Mouse (Mus musculus): ENCODE measurements around the gene Pjvk.

Pjvk gene

GRCm38 (mm10) chr2:76672134-76672745 is 24.0 kb downstream of the Pjvk start:
- no peak for DNase-seq

GRCm38 (mm10) chr2:76672966-76673392 is 24.7 kb downstream of the Pjvk start, which contains the start of gene Fkbp7:
Gene Fkbp7, minus strand, starts transcription at chr2:76673116.
- DNase-seq, result peak; percentile 82

- peak; percentile 21 for DNase-seq
Measured at GRCm38 (mm10) chr2:76673472-76674081, 25.3 kb downstream of the Pjvk start.

GRCm38 (mm10) chr2:76674725-76675427 is 26.6 kb downstream of the Pjvk start, which contains the start of gene Plekha3:
Gene Plekha3, plus strand, starts transcription at chr2:76675281.
- DNase-seq, result peak; percentile 81

GRCm38 (mm10) chr2:76675451-76675850 is 27.2 kb downstream of the Pjvk start:
- DNase-seq, result peak; percentile 24

GRCm38 (mm10) chr2:76675949-76676348 is 27.7 kb downstream of the Pjvk start:
- DNase-seq, result no peak

GRCm38 (mm10) chr2:76676401-76677226 is 28.3 kb downstream of the Pjvk start:
- DNase-seq, result no peak

GRCm38 (mm10) chr2:76682301-76682700 is 34.0 kb downstream of the Pjvk start:
- no peak for DNase-seq

- no peak for DNase-seq
Measured at GRCm38 (mm10) chr2:76686986-76687385, 38.7 kb downstream of the Pjvk start.

GRCm38 (mm10) chr2:76687608-76688007 is 39.3 kb downstream of the Pjvk start:
- DNase-seq, result no peak

GRCm38 (mm10) chr2:76688162-76688561 is 39.9 kb downstream of the Pjvk start:
- DNase-seq, result no peak

- DNase-seq, result no peak
Measured at GRCm38 (mm10) chr2:76690436-76691204, 42.3 kb downstream of the Pjvk start.

- DNase-seq, result no peak
Measured at GRCm38 (mm10) chr2:76693765-76694164, 45.5 kb downstream of the Pjvk start.

GRCm38 (mm10) chr2:76695290-76695689 is 47.0 kb downstream of the Pjvk start:
- no peak for DNase-seq

GRCm38 (mm10) chr2:76702188-76702587 is 53.9 kb downstream of the Pjvk start:
- DNase-seq, result no peak

GRCm38 (mm10) chr2:76702751-76703150 is 54.5 kb downstream of the Pjvk start:
- no peak for DNase-seq

- no peak for DNase-seq
Measured at GRCm38 (mm10) chr2:76705655-76706054, 57.4 kb downstream of the Pjvk start.

Measured in right cerebral cortex, postnatal 14 days (tissue).